Mouse (Mus musculus) midbrain, embryonic 13.5 days (tissue): Measurements from ENCODE around the gene Cdc42bpa. TPM values are rescaled to one million over a fixed set of nuclear protein-coding genes. Genes with fewer than 3 reads are reported as not detected.
"Not testable (repeated sequence)": the region's sequence is repeated elsewhere in the genome, so short reads cannot be mapped to it uniquely, and the experiment has no call there.

Source experiments
- ATAC-seq: fragments of 200-750 bp; cut with Nextera tagmentation; 2 replicates; pipeline ENCODE4 v1.8.0; 2017; ENCODE audit warnings: mild to moderate bottlenecking, moderate TSS enrichment, moderate library complexity
- H3K27ac ChIP-seq: fragments of 300-500 bp; sonication (generic); 2 replicates; pipeline ENCODE4 v1.5.1; 2015; ENCODE audit warnings: inconsistent platforms, mild to moderate bottlenecking, moderate library complexity
- H3K27me3 ChIP-seq: fragments of 300-500 bp; sonication (generic); 2 replicates; pipeline ENCODE4 v1.6.1; 2015; ENCODE audit warnings: mild to moderate bottlenecking, inconsistent platforms
- H3K36me3 ChIP-seq: fragments of 300-500 bp; sonication (generic); 2 replicates; pipeline ENCODE4 v1.6.1; 2015; ENCODE audit warnings: mild to moderate bottlenecking, inconsistent platforms
- H3K4me1 ChIP-seq: fragments of 300-500 bp; sonication (generic); replicated peaks from 2 replicates; pipeline ENCODE4 v1.6.1; 2015; ENCODE audit warnings: inconsistent platforms
- H3K4me2 ChIP-seq: fragments of 300-500 bp; sonication (generic); replicated peaks from 2 replicates; pipeline ENCODE4 v1.6.1; 2015; ENCODE audit warnings: moderate library complexity, mild to moderate bottlenecking, inconsistent platforms
- H3K4me3 ChIP-seq: fragments of 300-500 bp; sonication (generic); replicated peaks from 2 replicates; pipeline ENCODE4 v1.5.1; 2015; ENCODE audit warnings: mild to moderate bottlenecking, inconsistent platforms
- H3K9ac ChIP-seq: fragments of 300-500 bp; sonication (generic); replicated peaks from 2 replicates; pipeline ENCODE4 v1.6.1; 2015; ENCODE audit warnings: mild to moderate bottlenecking, inconsistent platforms
- H3K9me3 ChIP-seq: fragments of 300-500 bp; sonication (generic); 2 replicates; pipeline ENCODE4 v1.6.1; 2016; ENCODE audit warnings: mild to moderate bottlenecking, inconsistent platforms
- WGBS: fragments of 180-500 bp; shearing (Covaris S2); methylation state at CpG from one replicate; pipeline ENCODE4 v1.1.7; 2015; 5-methylcytosine and 5-hydroxymethylcytosine counted together
- polyA plus RNA-seq: library from polyadenylated mRNA; unstranded; fragments of >200 nt; fragmentation: Nextera tagmentation; extraction: Ambion mirVana; gene quantifications from 2 replicates; pipeline ENCODE4 v1.2.1, GENCODE M21; 2015

Gene Cdc42bpa
- polyA plus RNA-seq, 1 experiment from 2014 or later, result 20.8 TPM

DNA sequence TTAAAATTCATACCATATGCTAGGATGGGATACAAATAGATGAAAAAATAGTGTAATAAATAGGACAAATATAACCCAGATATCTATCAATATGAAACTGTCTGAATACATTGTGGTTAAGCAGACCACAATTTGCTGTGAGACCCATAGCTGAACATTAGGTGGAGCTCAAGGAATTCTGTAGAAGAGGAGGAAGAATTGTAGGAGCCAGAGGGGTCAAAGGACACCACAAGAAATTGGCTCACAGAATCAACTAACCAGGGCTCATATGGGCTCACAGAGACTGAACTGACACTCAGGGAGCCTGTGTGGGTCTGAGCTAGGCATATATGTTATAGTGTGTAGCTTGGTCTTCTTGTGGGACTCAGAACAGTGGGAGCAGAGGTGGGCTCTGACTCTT, 47.8 kb downstream of the Cdc42bpa start:
- H3K27me3 ChIP-seq, result no peaks in the 10 kb centered on the region
- no peak overlapping the region for H3K9ac ChIP-seq
- H3K4me3 ChIP-seq, result no peak overlapping the region
- H3K4me2 ChIP-seq, result no peak overlapping the region
- no peaks in the 10 kb centered on the region for H3K9me3 ChIP-seq
- no peaks in the 10 kb centered on the region for H3K4me1 ChIP-seq
- ATAC-seq, result no peak
- H3K36me3 ChIP-seq, result no peaks in the 10 kb centered on the region
- no peak overlapping the region for H3K27ac ChIP-seq

- Histone ChIP-seq H3K9ac (no peak overlapping the region), H3K36me3 (no peaks in the 10 kb centered on the region), H3K27me3 (no peaks in the 10 kb centered on the region), H3K27ac (no peak overlapping the region), H3K9me3 (no peaks in the 10 kb centered on the region), H3K4me2 (no peak overlapping the region), H3K4me1 (no peaks in the 10 kb centered on the region), H3K4me3 (no peak overlapping the region)
- 94% methylated on average over 4 of the region's 4 CpGs for WGBS
- no peak for ATAC-seq
These were observed 53.2 kb downstream of the Cdc42bpa start for GRCm38 (mm10) chr1:180013479-180013878.

- Histone ChIP-seq H3K4me1 (no peaks in the 10 kb centered on the region), H3K27me3 (no peaks in the 10 kb centered on the region), H3K27ac (no peak overlapping the region), H3K9ac (no peak overlapping the region), H3K36me3 (no peaks in the 10 kb centered on the region), H3K4me3 (no peak overlapping the region), H3K9me3 (no peaks in the 10 kb centered on the region), H3K4me2 (no peak overlapping the region)
- WGBS, result 86% methylated on average over 2 of the region's 2 CpGs
- no peak for ATAC-seq
These were observed 57.9 kb downstream of the Cdc42bpa start for GRCm38 (mm10) chr1:180018218-180018617.

- H3K9ac ChIP-seq, result no peak overlapping the region
- no peak overlapping the region for H3K4me3 ChIP-seq
- 80% methylated on average over 11 of the region's 11 CpGs for WGBS
- no peak overlapping the region for H3K27ac ChIP-seq
- no peak for ATAC-seq
- H3K4me2 ChIP-seq, result no peak overlapping the region
- H3K9me3 ChIP-seq, result no peaks in the 10 kb centered on the region
- H3K36me3 ChIP-seq, result no peaks in the 10 kb centered on the region
- H3K4me1 ChIP-seq, result no peaks in the 10 kb centered on the region
- no peaks in the 10 kb centered on the region for H3K27me3 ChIP-seq
These were observed 61.4 kb downstream of the Cdc42bpa start for GRCm38 (mm10) chr1:180021463-180022296.

GRCm38 (mm10) chr1:180023512-180023911, 63.2 kb downstream of the Cdc42bpa start:
- no peaks in the 10 kb centered on the region for H3K9me3 ChIP-seq
- H3K4me2 ChIP-seq, result no peak overlapping the region
- no peaks in the 10 kb centered on the region for H3K36me3 ChIP-seq
- H3K27me3 ChIP-seq, result no peaks in the 10 kb centered on the region
- no peak overlapping the region for H3K4me3 ChIP-seq
- no peak overlapping the region for H3K9ac ChIP-seq
- H3K27ac ChIP-seq, result no peak overlapping the region
- WGBS, result 83% methylated on average over 5 of the region's 5 CpGs
- no peaks in the 10 kb centered on the region for H3K4me1 ChIP-seq
- ATAC-seq, result no peak

DNA sequence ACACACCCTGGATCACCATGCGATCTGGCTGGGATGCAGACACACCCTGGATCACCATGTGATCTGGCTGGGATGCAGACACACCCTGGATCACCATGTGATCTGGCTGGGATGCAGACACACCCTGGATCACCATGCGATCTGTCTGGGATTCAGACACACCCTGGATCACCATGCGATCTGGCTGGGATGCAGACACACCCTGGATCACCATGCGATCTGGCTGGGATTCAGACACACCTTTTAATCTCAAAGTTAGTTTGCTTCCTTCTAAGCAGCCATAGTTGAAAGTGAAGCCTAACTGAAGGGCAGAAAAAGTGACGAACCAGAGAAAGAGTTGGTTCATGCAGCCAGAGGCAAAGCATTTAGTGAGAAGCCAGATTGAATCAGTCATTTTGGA, 69.6 kb downstream of the Cdc42bpa start:
- H3K9ac ChIP-seq, H3K27ac ChIP-seq, H3K27me3 ChIP-seq, H3K9me3 ChIP-seq, H3K4me1 ChIP-seq, H3K36me3 ChIP-seq, H3K4me3 ChIP-seq, ATAC-seq, H3K4me2 ChIP-seq: not testable (repeated sequence)
- 90% methylated on average over 5 of the region's 5 CpGs for WGBS

GRCm38 (mm10) chr1:180030631-180031365, 70.5 kb downstream of the Cdc42bpa start:
- Histone ChIP-seq H3K9me3 (no peaks in the 10 kb centered on the region), H3K4me2 (no peak overlapping the region), H3K4me1 (no peaks in the 10 kb centered on the region), H3K27ac (no peak overlapping the region), H3K4me3 (no peak overlapping the region), H3K9ac (no peak overlapping the region), H3K36me3 (no peaks in the 10 kb centered on the region), H3K27me3 (no peaks in the 10 kb centered on the region)
- WGBS, result 85% methylated on average over 8 of the region's 8 CpGs
- ATAC-seq, result no peak

DNA sequence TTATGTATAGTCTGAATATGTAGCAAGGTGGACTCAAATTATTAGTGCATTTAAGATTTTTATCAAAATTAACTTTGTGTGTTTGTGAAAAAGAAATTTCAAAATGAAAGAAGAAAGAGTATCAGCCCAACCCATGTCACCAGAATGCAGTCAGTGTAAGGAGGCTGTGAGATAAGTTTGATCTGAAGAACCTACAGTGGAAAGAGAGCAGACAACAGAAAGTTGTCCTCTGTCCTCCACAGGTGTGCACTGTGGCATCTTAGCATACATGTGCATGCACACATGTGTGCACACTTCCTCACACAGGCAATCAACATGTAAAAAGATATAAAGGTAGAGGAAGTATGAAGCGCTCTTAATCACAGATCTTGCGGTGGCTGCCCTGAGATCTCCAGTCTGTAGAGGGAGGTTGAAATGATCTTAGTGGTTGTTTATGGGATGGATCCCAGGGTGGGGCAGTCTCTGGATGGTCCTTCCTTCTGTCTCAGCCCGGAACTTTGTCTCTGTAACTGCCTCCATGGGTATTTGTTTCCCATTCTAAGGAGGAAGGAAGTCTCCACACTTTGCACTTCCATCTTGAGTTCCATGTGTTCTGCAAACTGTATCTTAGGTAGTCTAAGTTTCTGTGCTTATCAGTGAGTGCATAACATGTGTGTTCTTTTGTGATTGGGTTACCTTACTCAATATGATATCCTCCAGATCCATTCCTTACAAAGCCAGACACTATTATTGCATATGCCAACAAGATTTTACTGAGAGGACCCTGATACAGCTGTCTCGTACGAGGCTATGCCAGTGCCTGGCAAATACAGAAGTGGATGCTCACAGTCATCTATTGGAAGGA, 71.7 kb downstream of the Cdc42bpa start:
- Histone ChIP-seq H3K27me3 (no peaks in the 10 kb centered on the region), H3K4me1 (no peaks in the 10 kb centered on the region), H3K9ac (no peak overlapping the region), H3K4me3 (no peak overlapping the region), H3K4me2 (no peak overlapping the region), H3K9me3 (no peaks in the 10 kb centered on the region), H3K27ac (no peak overlapping the region), H3K36me3 (no peaks in the 10 kb centered on the region)
- no peak for ATAC-seq
- WGBS, result 94% methylated on average over 5 of the region's 5 CpGs

- ATAC-seq, result no peak
- no peak overlapping the region for H3K27ac ChIP-seq
- WGBS, result 69% methylated on average over 3 of the region's 3 CpGs
These were observed 77.2 kb downstream of the Cdc42bpa start for GRCm38 (mm10) chr1:180037461-180037860.

DNA sequence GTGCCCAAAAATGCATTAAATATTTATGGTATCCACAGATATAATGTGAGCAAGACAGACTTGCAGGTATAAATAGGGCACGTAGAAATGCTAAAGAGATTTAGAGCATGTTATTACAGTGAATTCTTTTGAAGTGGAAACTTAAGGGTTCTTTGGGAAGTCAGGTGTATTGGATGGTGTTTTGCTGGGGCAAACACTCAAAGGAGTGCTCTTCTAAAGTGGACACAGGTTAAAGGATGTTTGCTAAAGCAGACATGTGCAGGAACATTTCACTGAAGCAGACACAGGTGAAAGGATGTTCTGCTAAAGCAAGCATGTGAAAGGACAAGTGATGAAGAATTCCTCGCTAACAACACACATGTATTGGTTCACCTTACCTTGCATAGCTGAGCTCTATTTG, 83.9 kb downstream of the Cdc42bpa start:
- Histone ChIP-seq H3K9me3 (peaks cover 4% of the 10 kb centered on the region; the same call in 1 of the 2 replicates), H3K27ac (no peak overlapping the region), H3K4me1 (no peaks in the 10 kb centered on the region), H3K36me3 (peaks cover 26% of the 10 kb centered on the region), H3K9ac (no peak overlapping the region), H3K4me3 (no peak overlapping the region), H3K4me2 (no peak overlapping the region), H3K27me3 (no peaks in the 10 kb centered on the region)
- no peak for ATAC-seq
- 91% methylated on average over 2 of the region's 2 CpGs for WGBS

More at GRCm38 (mm10) chr1:180037461-180037860, 77.2 kb downstream of the Cdc42bpa start:
- Histone ChIP-seq H3K36me3 (peaks cover 5% of the 10 kb centered on the region; the same call in 1 of the 2 replicates), H3K4me1 (no peaks in the 10 kb centered on the region), H3K4me2 (no peak overlapping the region), H3K9ac (no peak overlapping the region), H3K9me3 (no peaks in the 10 kb centered on the region), H3K27me3 (no peaks in the 10 kb centered on the region), H3K4me3 (no peak overlapping the region)

DNA sequence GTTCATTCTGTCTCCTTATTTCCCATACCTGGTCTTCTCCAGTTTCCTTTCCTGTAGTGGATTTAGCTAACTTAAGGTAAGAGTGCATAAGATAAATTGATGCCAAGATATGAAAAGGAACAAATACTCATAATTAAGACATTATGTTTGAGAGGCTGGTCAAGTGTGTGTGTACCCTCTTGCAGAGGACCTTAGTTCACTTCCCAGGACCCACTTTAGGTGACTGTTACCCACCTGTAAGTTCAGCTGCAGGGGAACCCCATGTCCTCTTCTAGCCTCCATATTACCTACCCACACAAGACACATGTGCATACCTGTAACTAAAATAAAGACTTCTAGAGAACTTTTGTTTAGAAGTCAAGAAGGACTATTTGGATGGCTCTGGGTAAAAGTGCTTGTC, 84.9 kb downstream of the Cdc42bpa start:
- no peak for ATAC-seq
- Histone ChIP-seq H3K36me3 (peaks cover 28% of the 10 kb centered on the region), H3K4me2 (no peak overlapping the region), H3K27me3 (no peaks in the 10 kb centered on the region), H3K4me3 (no peak overlapping the region), H3K27ac (no peak overlapping the region), H3K4me1 (no peaks in the 10 kb centered on the region), H3K9ac (no peak overlapping the region), H3K9me3 (peaks cover 4% of the 10 kb centered on the region; the same call in 1 of the 2 replicates)

DNA sequence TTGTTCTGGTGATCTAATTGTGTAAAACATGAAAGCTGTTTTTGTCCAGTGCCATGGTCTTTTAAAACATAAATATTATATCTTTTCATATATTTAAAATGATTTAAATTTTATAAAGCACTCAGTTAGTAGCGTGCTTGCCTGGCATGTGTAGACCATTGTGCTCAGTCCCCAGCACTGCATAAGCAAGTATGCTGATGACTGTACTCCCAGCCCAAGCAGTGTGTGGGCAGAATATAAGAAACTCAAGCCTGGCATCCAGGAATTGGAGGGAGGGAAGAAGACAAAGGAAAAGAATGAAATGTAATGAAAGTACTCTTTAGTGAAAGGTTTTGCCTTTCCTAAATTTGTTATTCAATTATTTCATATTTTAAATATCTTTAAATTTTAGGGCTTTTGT, 128.9 kb downstream of the Cdc42bpa start:
- no peaks in the 10 kb centered on the region for H3K4me1 ChIP-seq
- no peaks in the 10 kb centered on the region for H3K9me3 ChIP-seq
- no peak overlapping the region for H3K4me2 ChIP-seq
- no peak overlapping the region for H3K9ac ChIP-seq
- whole genome bisulfite sequencing, result 93% methylated on average over 1 of the region's 1 CpGs
- no peak overlapping the region for H3K4me3 ChIP-seq
- H3K36me3 ChIP-seq, result peaks cover 3% of the 10 kb centered on the region; the same call in 1 of the 2 replicates
- ATAC-seq, result no peak
- H3K27me3 ChIP-seq, result no peaks in the 10 kb centered on the region
- no peak overlapping the region for H3K27ac ChIP-seq
